Mouse (Mus musculus) spleen, embryonic (tissue): ENCODE measurements around the gene Fras1.

Source experiments
- CTCF ChIA-PET: fragments of 350-600 bp; sonication (Branson Sonifier 250); formaldehyde crosslinking; loops from one replicate; lab custom pipeline; 2022; lab: Charles Lee

The Fras1 gene

GRCm38 (mm10) chr5:96783506-96784288 is 409.9 kb downstream of the Fras1 start:
- CTCF ChIA-PET, result no interaction called here

- CTCF ChIA-PET, result interaction anchor here (0.6 kb wide), 1 partner anchor 13 kb away, joined by 3 read pairs; no protein-coding TSS in a partner anchor
These were observed 411.3 kb downstream of the Fras1 start for GRCm38 (mm10) chr5:96785096-96785495.

GRCm38 (mm10) chr5:96792422-96792821 is 418.7 kb downstream of the Fras1 start:
- CTCF ChIA-PET, result no interaction called here

DNA sequence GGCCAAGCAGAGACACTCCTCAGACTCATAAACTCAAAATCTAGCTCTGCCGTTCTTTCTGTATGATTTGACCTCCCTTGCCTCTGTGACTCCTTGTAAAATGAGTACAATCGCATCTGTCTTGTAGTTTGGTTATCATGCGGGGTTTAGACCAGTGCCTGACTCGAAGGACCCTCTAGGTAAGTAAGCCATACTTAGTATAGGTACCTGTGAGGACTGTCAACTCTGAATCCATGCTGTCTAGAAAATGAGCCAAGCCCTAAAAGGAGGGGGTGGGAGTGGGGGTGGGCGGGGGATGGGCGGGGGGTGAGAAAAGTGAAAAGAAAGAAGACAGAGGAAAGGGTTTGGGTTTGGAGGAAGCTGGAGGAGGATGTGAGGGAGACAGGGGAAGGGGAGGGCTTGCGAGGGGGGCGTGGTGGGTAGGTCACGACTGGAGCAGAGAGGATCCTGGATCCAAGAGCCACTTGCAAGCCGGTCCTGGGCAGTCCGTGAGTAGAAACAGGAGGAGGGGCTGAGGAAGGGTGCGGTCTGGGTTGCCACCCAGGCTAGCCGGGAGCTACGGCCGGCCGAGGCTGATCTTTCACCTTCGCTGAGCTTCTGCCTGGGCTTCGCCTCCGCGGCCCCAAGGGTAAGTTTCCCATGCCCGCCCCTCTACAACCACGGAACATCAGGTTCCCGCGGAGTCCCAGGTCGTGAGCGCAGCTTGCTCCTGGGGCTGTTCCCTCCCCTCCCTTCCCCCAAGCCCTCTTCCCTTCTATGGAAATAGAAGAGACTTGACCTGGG is 419.4 kb downstream of the Fras1 start, which contains the start of gene Anxa3:
Gene Anxa3, plus strand, starts transcription at position 404 of the 783 bp plus-strand sequence.
- CTCF ChIA-PET, result no interaction called here

GRCm38 (mm10) chr5:96793953-96794635 is 420.3 kb downstream of the Fras1 start:
- CTCF ChIA-PET, result no interaction called here

- CTCF ChIA-PET, result no interaction called here
These were observed 422.0 kb downstream of the Fras1 start for GRCm38 (mm10) chr5:96795752-96796151.

DNA sequence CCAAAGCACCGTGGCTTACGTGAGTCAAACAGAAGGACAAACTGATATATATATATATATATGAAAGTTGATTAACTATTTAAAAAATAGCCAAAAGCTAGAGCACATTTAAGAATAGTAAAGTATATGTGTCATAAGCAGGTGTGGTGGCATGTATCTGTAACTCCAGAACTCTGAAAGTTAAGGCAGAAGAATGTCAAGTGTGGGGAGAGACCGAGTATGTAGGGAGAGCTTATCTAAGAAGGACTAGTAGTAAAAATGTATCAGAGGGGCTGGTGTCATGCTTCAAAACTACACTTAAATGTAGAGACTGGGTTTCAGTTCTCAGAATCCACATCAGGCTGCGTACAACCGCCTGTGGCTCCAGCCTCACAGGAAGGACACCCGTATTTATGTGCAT is 423.7 kb downstream of the Fras1 start:
- CTCF ChIA-PET, result no interaction called here

DNA sequence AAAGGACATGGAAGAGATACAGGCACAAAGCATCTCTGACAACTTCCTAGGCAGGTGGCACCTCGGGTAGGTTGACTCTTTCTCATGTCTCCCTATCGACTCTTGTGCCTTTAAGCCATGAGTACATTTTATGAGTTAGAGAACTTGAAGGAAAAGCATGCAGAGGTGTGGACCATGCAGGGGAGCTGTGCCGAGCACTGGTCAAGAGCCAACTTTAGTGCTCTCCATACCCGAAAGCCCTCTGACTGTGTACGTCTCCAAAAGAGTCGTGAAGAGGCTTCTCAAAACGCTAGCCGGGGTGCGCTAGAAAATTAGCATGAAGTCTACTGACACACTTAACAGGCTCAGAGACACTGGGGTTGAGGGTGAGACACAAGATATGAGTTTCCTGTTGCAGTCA is 425.4 kb downstream of the Fras1 start:
- CTCF ChIA-PET, result no interaction called here

DNA sequence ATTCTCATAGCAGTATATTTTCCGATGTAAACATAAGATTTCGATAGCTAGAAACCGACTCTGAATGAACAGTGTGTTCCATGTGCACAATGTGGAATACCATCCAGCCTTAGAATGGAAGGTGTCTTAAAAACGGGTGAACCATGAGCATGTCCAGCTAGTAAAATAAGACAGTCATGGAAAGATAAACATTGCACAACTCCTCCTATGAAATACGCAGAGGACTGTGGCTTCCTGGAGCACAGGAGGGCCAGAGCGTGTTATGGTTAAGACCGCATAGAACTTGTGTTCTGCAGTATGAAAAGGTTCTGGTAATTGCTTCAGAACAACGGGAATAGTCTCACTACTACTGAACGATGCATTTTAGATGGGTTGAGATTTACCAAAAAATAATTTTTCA is 426.2 kb downstream of the Fras1 start:
- CTCF ChIA-PET, result no interaction called here

- CTCF ChIA-PET, result no interaction called here
These were observed 428.4 kb downstream of the Fras1 start for GRCm38 (mm10) chr5:96802185-96802584.

- CTCF ChIA-PET, result no interaction called here
These were observed 429.3 kb downstream of the Fras1 start for GRCm38 (mm10) chr5:96803091-96803490.

DNA sequence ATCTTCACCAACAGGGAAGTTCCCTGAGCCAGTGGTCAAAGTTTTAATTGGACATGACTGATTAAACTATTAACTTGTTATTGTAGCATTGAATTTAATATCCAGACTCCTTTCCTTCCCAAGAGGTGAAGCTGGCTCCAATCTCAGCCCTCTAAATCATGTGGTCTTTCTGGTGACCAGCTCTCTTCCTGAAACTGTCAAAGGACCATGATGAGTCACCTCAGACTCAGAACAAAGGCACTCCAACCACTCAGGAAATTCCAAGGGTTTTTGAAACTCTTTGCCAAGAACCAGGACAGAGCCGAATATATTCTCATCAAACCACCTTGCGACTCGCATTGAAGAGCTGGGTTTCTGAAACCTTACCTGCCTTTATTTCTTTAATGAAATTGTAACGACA is 430.5 kb downstream of the Fras1 start:
- CTCF ChIA-PET, result no interaction called here

DNA sequence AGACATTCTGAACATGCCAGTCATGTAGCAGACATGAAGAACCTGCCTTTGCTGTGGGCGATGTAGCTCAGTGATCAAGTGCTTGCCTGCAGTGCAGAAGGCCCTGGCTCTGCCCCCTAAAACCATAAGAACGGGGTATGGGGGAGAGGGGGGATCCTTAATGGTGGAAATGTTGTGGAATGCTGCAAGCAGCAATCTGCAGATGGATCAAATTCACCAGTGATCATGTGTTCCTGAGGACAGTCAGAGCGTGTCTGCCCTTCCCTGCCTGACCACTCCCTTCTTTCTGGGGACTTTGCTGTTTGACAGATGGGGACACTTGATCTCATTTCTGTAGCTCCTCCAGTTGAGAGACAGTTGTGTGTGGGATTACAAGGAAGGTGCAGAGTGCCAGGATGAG is 431.1 kb downstream of the Fras1 start:
- CTCF ChIA-PET, result no interaction called here

GRCm38 (mm10) chr5:96810620-96811019 is 436.9 kb downstream of the Fras1 start:
- CTCF ChIA-PET, result no interaction called here

DNA sequence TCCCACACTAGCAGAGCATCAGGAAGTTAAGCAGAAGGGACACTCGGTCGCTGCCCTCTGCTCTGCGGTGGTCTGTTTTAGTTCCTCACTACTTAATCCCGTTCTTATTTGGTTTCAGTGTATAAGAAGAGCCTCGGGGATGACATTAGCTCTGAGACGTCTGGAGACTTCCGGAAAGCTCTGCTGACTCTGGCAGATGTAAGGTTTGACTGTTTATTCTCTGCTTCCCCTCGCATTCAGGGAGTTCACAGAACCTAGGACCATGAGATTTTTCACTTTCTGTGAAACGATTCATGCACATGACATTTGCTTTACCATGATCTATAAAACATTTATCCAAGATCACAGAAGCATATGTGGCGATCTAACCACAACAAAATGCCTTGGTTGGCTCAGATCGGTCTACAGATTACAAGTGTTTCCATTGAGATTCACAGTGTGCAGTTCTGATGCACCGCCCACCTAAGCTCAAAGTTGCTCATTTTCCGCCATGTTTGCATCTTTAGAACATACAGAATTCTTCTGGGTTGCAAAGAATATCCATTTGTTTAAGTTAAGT is 451.1 kb downstream of the Fras1 start:
- CTCF ChIA-PET, result no interaction called here

DNA sequence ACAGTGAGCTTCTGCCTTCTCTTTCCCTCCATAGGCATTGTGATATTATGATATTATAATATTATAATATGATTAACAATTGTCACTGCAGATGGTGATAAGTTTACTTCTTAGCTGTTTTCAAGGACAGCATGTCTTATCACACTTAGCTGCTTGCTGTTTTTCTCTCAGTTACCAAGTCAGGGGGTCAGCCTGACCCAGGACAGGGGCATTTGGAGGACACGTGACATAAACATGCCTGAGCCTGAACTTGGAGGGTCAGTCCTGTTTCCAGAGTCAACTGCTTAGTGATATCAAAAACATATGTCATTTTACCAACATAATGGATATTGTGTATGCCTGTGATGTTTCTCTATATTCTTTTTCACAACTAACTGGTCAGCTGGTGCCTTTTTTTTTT is 453.4 kb downstream of the Fras1 start:
- CTCF ChIA-PET, result no interaction called here
